Mouse (Mus musculus) lung, adult 2 months (tissue): ENCODE data around the gene Mical3.

Experiments used
- CTCF ChIP-seq: fragments of 200-500 bp; IDR thresholded peaks from 2 replicates; pipeline ENCODE4 v1.5.1; 2011; ENCODE audit warnings: mild to moderate bottlenecking, low read length, control low read depth; ENCODE audit not compliant: insufficient read depth
- POLR2A ChIP-seq: fragments of 200-500 bp; IDR thresholded peaks from 2 replicates; pipeline ENCODE4 v1.6.1; 2011; ENCODE audit warnings: low read depth, mild to moderate bottlenecking, control low read depth, low read length, borderline replicate concordance; ENCODE audit errors: extremely low read depth

- no peak for TF ChIP-seq POLR2A
- no peak for TF ChIP-seq CTCF
These were observed 187.7 kb downstream of the Mical3 start for GRCm38 (mm10) chr6:120943079-120943478.
